Mouse (Mus musculus): Measurements from ENCODE around the gene Hbq1b. TPM values are rescaled to one million over a fixed set of nuclear protein-coding genes. Genes with fewer than 3 reads are reported as not detected.
A peak's percentile ranks its signal among the peaks of the same experiment; 100 is the strongest.
"Not testable (repeated sequence)": the region's sequence is repeated elsewhere in the genome, so short reads cannot be mapped to it uniquely, and the experiment has no call there.

Hbq1b gene
- polyA plus RNA-seq, 1 experiment from 2014 or later, result 0.68 TPM

DNA sequence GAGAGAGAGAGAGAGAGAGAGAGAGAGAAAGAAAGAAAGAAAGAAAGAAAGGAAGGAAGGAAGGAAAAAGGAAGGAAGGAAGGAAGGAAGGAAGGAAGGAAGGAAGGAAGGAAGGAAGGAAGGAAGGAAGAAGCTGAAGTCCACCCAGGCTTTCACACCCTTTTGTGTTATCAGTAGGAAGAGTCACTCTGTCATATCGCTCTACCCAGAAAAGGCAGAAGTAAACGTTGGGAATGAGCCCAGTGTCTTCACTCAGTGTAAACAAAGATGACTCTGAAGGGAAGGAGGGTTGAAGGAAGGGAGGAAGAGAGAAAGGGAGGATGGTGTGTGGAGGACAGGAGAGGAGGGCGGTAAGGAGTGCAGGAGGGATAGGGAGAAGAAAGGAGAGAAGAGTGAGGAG, 6.7 kb downstream of the Hbq1b start:
- H3K4me3 ChIP-seq; H3K27ac ChIP-seq; ATAC-seq (ENCODE audit: low FRiP score); H3K4me1 ChIP-seq (replicated peaks); H3K36me3 ChIP-seq; H3K9me3 ChIP-seq; H3K27me3 ChIP-seq; H3K9ac ChIP-seq; H3K4me2 ChIP-seq: not testable (repeated sequence)
- 65% methylated on average over 3 of the region's 3 CpGs for WGBS

- H3K36me3 ChIP-seq; H3K27ac ChIP-seq; H3K9ac ChIP-seq; H3K9me3 ChIP-seq; H3K4me3 ChIP-seq; H3K27me3 ChIP-seq; H3K4me2 ChIP-seq; ATAC-seq (ENCODE audit: low FRiP score); H3K4me1 ChIP-seq (replicated peaks): not testable (repeated sequence)
- WGBS, result no CpG with 5 or more reads among the region's 4 CpGs
Observed at GRCm38 (mm10) chr11:32296203-32296602, 9.4 kb downstream of the Hbq1b start, which contains the start of gene Hba-a2. Gene Hba-a2, plus strand, starts transcription at chr11:32296489.

DNA sequence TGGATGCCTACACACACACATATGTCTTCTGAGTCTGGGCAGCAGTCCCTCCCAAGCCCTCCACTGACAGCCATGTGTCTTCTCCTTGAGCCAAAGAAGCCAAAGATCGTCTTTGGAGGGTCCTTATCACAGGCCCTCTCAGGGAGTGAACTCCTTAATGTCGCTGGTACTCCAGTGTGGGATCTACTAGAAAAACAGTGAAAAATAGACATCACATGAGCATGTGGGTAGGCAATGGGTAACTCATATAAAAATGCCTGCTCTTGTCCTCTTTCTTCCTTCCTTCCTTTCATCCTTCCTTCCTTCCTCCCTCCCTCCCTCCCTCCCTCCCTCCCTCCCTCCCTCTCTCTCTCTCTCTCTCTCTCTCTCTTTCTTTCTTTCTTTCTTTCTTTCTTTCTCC, 10.7 kb downstream of the Hbq1b start:
- peaks cover 15% of the 10 kb centered on the region for H3K27me3 ChIP-seq
- H3K4me2 ChIP-seq; H3K4me1 ChIP-seq (replicated peaks); ATAC-seq (ENCODE audit: low FRiP score); H3K27ac ChIP-seq; H3K9ac ChIP-seq; H3K9me3 ChIP-seq; H3K36me3 ChIP-seq; H3K4me3 ChIP-seq: not testable (repeated sequence)
- WGBS, result 55% methylated on average over 2 of the region's 2 CpGs

GRCm38 (mm10) chr11:32297866-32298531, 11.2 kb downstream of the Hbq1b start:
- H3K9ac ChIP-seq, result no peak overlapping the region
- H3K4me2 ChIP-seq, result no peak overlapping the region
- H3K27ac ChIP-seq, result no peak overlapping the region
- no peaks in the 10 kb centered on the region for H3K4me1 ChIP-seq (replicated peaks)
- 93% methylated on average over 1 of the region's 1 CpGs for WGBS
- H3K9me3 ChIP-seq, result no peaks in the 10 kb centered on the region
- peaks cover 15% of the 10 kb centered on the region for H3K27me3 ChIP-seq
- ATAC-seq (ENCODE audit: low FRiP score), result no peak
- no peaks in the 10 kb centered on the region for H3K36me3 ChIP-seq
- H3K4me3 ChIP-seq, result no peak overlapping the region

- Histone ChIP-seq H3K9me3 (no peaks in the 10 kb centered on the region), H3K36me3 (no peaks in the 10 kb centered on the region)
- 98% methylated on average over 2 of the region's 2 CpGs for WGBS
Observed at GRCm38 (mm10) chr11:32298532-32298918, 11.8 kb downstream of the Hbq1b start.

GRCm38 (mm10) chr11:32299865-32300264, 13.1 kb downstream of the Hbq1b start, which contains the start of gene Hbq1a:
Gene Hbq1a, plus strand, starts transcription at chr11:32300069.
- WGBS, result 8% methylated on average over 16 of the region's 16 CpGs
- ATAC-seq (ENCODE audit: low FRiP score), result peak; percentile 54
- H3K9me3 ChIP-seq; H3K27ac ChIP-seq; H3K9ac ChIP-seq; H3K36me3 ChIP-seq; H3K4me1 ChIP-seq (replicated peaks): not testable (repeated sequence)
- peak within 1 kb of the TSS; percentile 52 for H3K4me2 ChIP-seq
- peak within 1 kb of the TSS; percentile 33 for H3K4me3 ChIP-seq
- H3K27me3 ChIP-seq, result peaks cover 15% of the 10 kb centered on the region

More at GRCm38 (mm10) chr11:32298532-32298918, 11.8 kb downstream of the Hbq1b start:
- ATAC-seq (ENCODE audit: low FRiP score), result no peak
- H3K4me3 ChIP-seq, result no peak overlapping the region
- H3K4me1 ChIP-seq (replicated peaks), result no peaks in the 10 kb centered on the region
- H3K27ac ChIP-seq, result no peak overlapping the region
- no peak overlapping the region for H3K4me2 ChIP-seq
- H3K27me3 ChIP-seq, result peaks cover 15% of the 10 kb centered on the region
- no peak overlapping the region for H3K9ac ChIP-seq

- Histone ChIP-seq H3K36me3 (no peaks in the 10 kb centered on the region), H3K27me3 (peaks cover 15% of the 10 kb centered on the region), H3K9me3 (no peaks in the 10 kb centered on the region), H3K4me1 (replicated peaks) (no peaks in the 10 kb centered on the region), H3K4me3 (peak overlapping the region; percentile 33), H3K4me2 (peak overlapping the region; percentile 52), H3K27ac (no peak overlapping the region), H3K9ac (no peak overlapping the region; the same call in 1 of the 2 replicates)
- peak; percentile 47; the same call in 1 of the 2 replicates for ATAC-seq (ENCODE audit: low FRiP score)
- 60% methylated on average over 14 of the region's 17 CpGs for WGBS
Observed at GRCm38 (mm10) chr11:32300279-32301267, 13.8 kb downstream of the Hbq1b start.

- Histone ChIP-seq H3K9me3 (no peaks in the 10 kb centered on the region), H3K4me2 (no peak overlapping the region), H3K4me3 (no peak overlapping the region), H3K9ac (no peak overlapping the region), H3K27me3 (peaks cover 15% of the 10 kb centered on the region), H3K36me3 (no peaks in the 10 kb centered on the region), H3K27ac (no peak overlapping the region), H3K4me1 (replicated peaks) (no peaks in the 10 kb centered on the region)
- no peak for ATAC-seq (ENCODE audit: low FRiP score)
- 73% methylated on average over 1 of the region's 1 CpGs for WGBS
Observed at GRCm38 (mm10) chr11:32301506-32301905, 14.7 kb downstream of the Hbq1b start.

GRCm38 (mm10) chr11:32302824-32303419, 16.2 kb downstream of the Hbq1b start:
- Histone ChIP-seq H3K4me2 (no peak overlapping the region), H3K27me3 (peaks cover 15% of the 10 kb centered on the region), H3K36me3 (no peaks in the 10 kb centered on the region), H3K4me3 (no peak overlapping the region), H3K4me1 (replicated peaks) (no peaks in the 10 kb centered on the region), H3K9me3 (no peaks in the 10 kb centered on the region), H3K27ac (no peak overlapping the region), H3K9ac (no peak overlapping the region)
- WGBS, result 59% methylated on average over 2 of the region's 2 CpGs
- no peak for ATAC-seq (ENCODE audit: low FRiP score)

GRCm38 (mm10) chr11:32303455-32303854, 16.7 kb downstream of the Hbq1b start:
- Histone ChIP-seq H3K36me3 (no peaks in the 10 kb centered on the region), H3K4me2 (no peak overlapping the region), H3K9ac (no peak overlapping the region), H3K27ac (no peak overlapping the region), H3K4me1 (replicated peaks) (no peaks in the 10 kb centered on the region), H3K4me3 (no peak overlapping the region), H3K9me3 (no peaks in the 10 kb centered on the region), H3K27me3 (peaks cover 15% of the 10 kb centered on the region)
- no peak for ATAC-seq (ENCODE audit: low FRiP score)
- 86% methylated on average over 1 of the region's 1 CpGs for WGBS

GRCm38 (mm10) chr11:32307006-32307405, 20.2 kb downstream of the Hbq1b start:
- WGBS, result 73% methylated on average over 1 of the region's 1 CpGs
- H3K27me3 ChIP-seq, result no peaks in the 10 kb centered on the region
- no peaks in the 10 kb centered on the region for H3K36me3 ChIP-seq
- no peak overlapping the region for H3K27ac ChIP-seq
- H3K4me2 ChIP-seq, result no peak overlapping the region
- no peak overlapping the region for H3K9ac ChIP-seq
- no peaks in the 10 kb centered on the region for H3K4me1 ChIP-seq (replicated peaks)
- no peak for ATAC-seq (ENCODE audit: low FRiP score)
- H3K4me3 ChIP-seq, result no peak overlapping the region
- no peaks in the 10 kb centered on the region for H3K9me3 ChIP-seq

GRCm38 (mm10) chr11:32309446-32309845, 22.7 kb downstream of the Hbq1b start:
- no peak for ATAC-seq (ENCODE audit: low FRiP score)
- Histone ChIP-seq H3K4me1 (replicated peaks) (no peaks in the 10 kb centered on the region), H3K4me2 (no peak overlapping the region), H3K27me3 (no peaks in the 10 kb centered on the region), H3K9me3 (no peaks in the 10 kb centered on the region), H3K27ac (no peak overlapping the region), H3K36me3 (no peaks in the 10 kb centered on the region), H3K4me3 (no peak overlapping the region), H3K9ac (no peak overlapping the region)
- WGBS, result 42% methylated on average over 4 of the region's 4 CpGs
